Mouse (Mus musculus) stomach, postnatal 0 days (tissue): ENCODE measurements at regions not wholly inside any gene's neighbourhood (a gene's known extent, or its start where the extent isn't known, plus 50 kb on each side); places are given as distances from the start of the nearest gene placed in this dataset.
A peak's percentile ranks its signal among the peaks of the same experiment; 100 is the strongest.

ENCODE experiments used
- ATAC-seq: fragments of 200-750 bp; cut with Nextera tagmentation; 2 replicates; pipeline ENCODE4 v1.8.0; 2017; ENCODE audit not compliant: low FRiP score, low TSS enrichment
- DNase-seq: peaks from one replicate; pipeline ENCODE4 v3.0.0-alpha.2; 2016; ENCODE audit warnings: low spot score
- H3K27ac ChIP-seq: fragments of 300-500 bp; sonication (generic); replicated peaks from 2 replicates; pipeline ENCODE4 v1.5.1; 2014; ENCODE audit warnings: mild to moderate bottlenecking, control low read depth
- H3K27me3 ChIP-seq: fragments of 300-500 bp; sonication (generic); 2 replicates; pipeline ENCODE4 v1.6.1; 2014; ENCODE audit warnings: low read length; ENCODE audit not compliant: control insufficient read depth, insufficient read depth
- H3K36me3 ChIP-seq: fragments of 300-500 bp; sonication (generic); 2 replicates; pipeline ENCODE4 v1.6.1; 2014; ENCODE audit warnings: low read length, mixed read lengths; ENCODE audit not compliant: control insufficient read depth, insufficient read depth
- H3K4me1 ChIP-seq: fragments of 300-500 bp; sonication (generic); replicated peaks from 2 replicates; pipeline ENCODE4 v1.6.1; 2014; ENCODE audit warnings: antibody characterized with exemption; ENCODE audit not compliant: control insufficient read depth, insufficient read depth
- H3K4me2 ChIP-seq: fragments of 300-500 bp; sonication (generic); replicated peaks from 2 replicates; pipeline ENCODE4 v1.6.1; 2014; ENCODE audit warnings: low read depth, mild to moderate bottlenecking, control low read depth, moderate library complexity
- H3K4me3 ChIP-seq: fragments of 300-500 bp; sonication (generic); 2 replicates; pipeline ENCODE4 v1.5.1; 2014; ENCODE audit warnings: low read depth, low read length, control low read depth
- H3K9ac ChIP-seq: fragments of 300-500 bp; sonication (generic); 2 replicates; pipeline ENCODE4 v1.6.1; 2014; ENCODE audit warnings: mild to moderate bottlenecking, low read length, control low read depth, mixed read lengths
- H3K9me3 ChIP-seq: fragments of 300-500 bp; sonication (generic); 2 replicates; pipeline ENCODE4 v1.6.1; 2016; ENCODE audit warnings: low read length; ENCODE audit not compliant: control insufficient read depth
- CTCF ChIP-seq: IDR thresholded peaks from 2 replicates; pipeline ENCODE4 v1.5.1; 2016; ENCODE audit warnings: antibody characterized with exemption, low read depth, mild to moderate bottlenecking, moderate library complexity
- EP300 ChIP-seq: optimal IDR thresholded peaks from 2 replicates; pipeline ENCODE3; 2016; ENCODE audit warnings: antibody characterized with exemption
- whole genome bisulfite sequencing: fragments of 180-500 bp; shearing (Covaris S2); extraction: QIAGEN DNeasy Blood & Tissue Kit; methylation state at CpG from one replicate; pipeline ENCODE4 v1.1.7; 2014; 5-methylcytosine and 5-hydroxymethylcytosine counted together

DNA sequence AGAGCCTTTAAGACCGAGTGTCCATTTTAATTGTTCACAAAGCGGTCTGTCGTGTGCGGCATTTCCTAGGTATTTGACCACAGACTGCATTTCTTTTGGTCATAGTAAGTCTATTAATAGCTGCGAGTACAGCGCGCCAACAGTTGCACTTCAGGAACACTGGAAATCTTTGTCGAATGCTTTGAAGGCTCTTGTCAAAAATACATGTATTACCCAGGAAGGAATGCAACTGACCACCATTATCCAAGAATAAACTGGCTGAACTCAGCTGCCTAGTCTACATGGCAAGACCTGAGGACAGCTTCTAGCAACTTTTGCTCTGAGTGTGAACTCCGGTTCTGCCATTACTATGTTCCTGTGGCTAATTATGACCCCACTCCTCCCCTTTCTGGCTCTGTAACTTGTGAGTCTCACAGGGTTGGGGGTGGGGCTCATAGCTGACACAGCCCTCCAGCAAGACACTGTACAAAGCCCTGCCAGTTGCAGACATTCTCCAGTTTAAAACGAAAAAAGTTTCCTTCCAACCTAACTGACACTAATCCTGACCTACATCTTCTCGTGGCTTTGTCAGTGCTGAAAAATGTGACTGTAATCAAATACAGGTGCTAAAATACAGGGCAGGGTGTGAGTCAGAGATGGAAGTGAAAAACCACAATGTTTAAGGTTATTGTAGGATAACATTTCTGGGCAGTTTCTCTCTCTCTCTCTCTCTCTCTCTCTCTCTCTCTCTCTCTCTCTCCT lies 73.2 kb upstream of the Kif2a start:
- Histone ChIP-seq H3K4me2 (no peak overlapping the region; the same call in 1 of the 2 replicates), H3K36me3 (no peaks in the 10 kb centered on the region), H3K27me3 (no peaks in the 10 kb centered on the region), H3K9ac (no peak overlapping the region), H3K4me1 (no peaks in the 10 kb centered on the region), H3K9me3 (no peaks in the 10 kb centered on the region), H3K4me3 (no peak overlapping the region), H3K27ac (no peak overlapping the region)
- WGBS = 62% methylated on average over 11 of the region's 11 CpGs
- peak; percentile 59; the same call in 1 of the 2 replicates for ATAC-seq
- no peak for DNase-seq
- no peak for TF ChIP-seq CTCF
- TF ChIP-seq EP300 = no peak

DNA sequence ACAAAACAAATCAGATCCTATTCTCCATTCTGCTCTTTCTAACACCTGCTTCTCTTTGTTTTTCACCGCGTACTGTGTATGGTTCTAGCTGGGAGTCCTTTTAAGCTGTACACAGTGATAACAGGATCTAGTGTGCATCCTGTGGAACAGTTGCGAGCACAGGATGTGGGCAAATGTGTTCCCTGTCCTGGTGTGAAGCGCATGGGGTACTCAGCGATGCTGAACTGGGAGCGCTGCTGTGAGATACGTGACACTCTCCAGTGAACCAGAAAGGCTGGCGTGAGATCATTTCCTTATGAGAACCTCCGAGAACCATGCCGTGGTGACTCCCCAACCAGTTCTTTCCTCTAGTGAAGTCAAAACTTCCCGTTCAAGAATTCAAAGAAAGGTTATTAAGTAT lies 72.6 kb upstream of the Kif2a start:
- H3K4me3 ChIP-seq = no peak overlapping the region
- no peak overlapping the region for H3K27ac ChIP-seq
- no peak for TF ChIP-seq CTCF
- no peak for TF ChIP-seq EP300
- no peak overlapping the region for H3K9ac ChIP-seq
- no peaks in the 10 kb centered on the region for H3K9me3 ChIP-seq
- H3K4me2 ChIP-seq = no peak overlapping the region
- no peak for DNase-seq
- WGBS = 80% methylated on average over 11 of the region's 11 CpGs
- H3K4me1 ChIP-seq = no peaks in the 10 kb centered on the region
- no peaks in the 10 kb centered on the region for H3K36me3 ChIP-seq
- ATAC-seq = no peak
- no peaks in the 10 kb centered on the region for H3K27me3 ChIP-seq

GRCm38 (mm10) chr13:107093683-107094082 lies 71.8 kb upstream of the Kif2a start:
- Histone ChIP-seq H3K4me1 (no peaks in the 10 kb centered on the region), H3K9me3 (no peaks in the 10 kb centered on the region), H3K4me2 (no peak overlapping the region), H3K4me3 (no peak overlapping the region), H3K27me3 (no peaks in the 10 kb centered on the region), H3K36me3 (no peaks in the 10 kb centered on the region), H3K9ac (no peak overlapping the region), H3K27ac (no peak overlapping the region)
- 81% methylated on average over 2 of the region's 2 CpGs for WGBS
- ATAC-seq = no peak
- DNase-seq = no peak
- TF ChIP-seq EP300 (no peak), CTCF (no peak)

DNA sequence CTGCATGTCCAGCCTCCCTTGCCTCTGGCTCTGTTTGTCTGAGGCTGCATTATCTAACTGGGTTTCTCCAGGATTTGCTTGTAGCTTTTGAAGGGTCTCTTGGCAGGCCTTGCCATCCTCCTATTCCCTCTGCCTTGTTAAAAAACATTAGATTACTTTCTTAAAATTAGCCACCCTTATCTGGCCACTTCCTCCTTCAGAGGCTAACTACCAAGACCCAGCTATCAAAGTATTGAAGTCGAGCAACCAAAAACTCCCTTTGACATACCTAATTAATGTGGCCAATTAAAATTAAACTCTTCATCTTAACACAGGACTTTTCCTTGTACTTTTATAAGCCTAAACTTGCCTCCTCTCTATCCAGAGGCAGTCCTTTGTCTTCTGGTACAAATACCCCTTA lies 66.3 kb upstream of the Kif2a start:
- Histone ChIP-seq H3K27me3 (no peaks in the 10 kb centered on the region), H3K36me3 (no peaks in the 10 kb centered on the region), H3K4me2 (no peak overlapping the region), H3K9me3 (no peaks in the 10 kb centered on the region), H3K4me3 (no peak overlapping the region), H3K4me1 (no peaks in the 10 kb centered on the region), H3K9ac (no peak overlapping the region), H3K27ac (no peak overlapping the region)
- TF ChIP-seq EP300 = no peak
- TF ChIP-seq CTCF = no peak
- ATAC-seq (no peak), DNase-seq (no peak)
- 59% methylated on average over 1 of the region's 1 CpGs for WGBS

GRCm38 (mm10) chr13:107087355-107087754 lies 65.4 kb upstream of the Kif2a start:
- 62% methylated on average over 6 of the region's 6 CpGs for WGBS
- no peak overlapping the region for H3K4me3 ChIP-seq
- H3K9me3 ChIP-seq = no peaks in the 10 kb centered on the region
- no peak for DNase-seq
- no peak overlapping the region for H3K4me2 ChIP-seq
- no peaks in the 10 kb centered on the region for H3K4me1 ChIP-seq
- no peak for TF ChIP-seq CTCF
- TF ChIP-seq EP300 = no peak
- H3K36me3 ChIP-seq = no peaks in the 10 kb centered on the region
- H3K27me3 ChIP-seq = no peaks in the 10 kb centered on the region
- no peak overlapping the region for H3K9ac ChIP-seq
- no peak overlapping the region for H3K27ac ChIP-seq
- ATAC-seq = no peak

DNA sequence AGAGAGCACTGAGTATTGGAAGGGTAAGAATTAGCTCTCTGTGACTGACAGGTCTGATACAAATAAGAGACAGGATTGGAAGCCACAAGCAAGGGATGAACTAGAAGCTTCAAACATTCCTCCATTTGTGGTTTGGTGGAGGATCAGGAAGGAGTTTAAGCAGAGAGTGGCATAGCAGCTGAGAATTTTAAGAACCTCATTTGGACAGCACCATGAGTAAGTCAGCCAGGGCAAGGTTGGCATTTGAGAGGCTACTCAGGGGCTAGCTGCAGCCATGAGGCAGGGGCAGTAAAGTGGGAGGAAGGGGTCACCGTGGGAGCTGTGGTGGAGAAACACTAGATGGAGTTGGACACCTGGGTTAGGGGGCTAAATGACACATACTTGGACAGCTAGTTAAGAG lies 56.2 kb upstream of the Kif2a start:
- TF ChIP-seq EP300 (no peak), CTCF (no peak)
- no peak for DNase-seq

More for the DNA sequence above, 56.2 kb upstream of the Kif2a start:
- 94% methylated on average over 1 of the region's 1 CpGs for WGBS
- H3K4me2 ChIP-seq = no peak overlapping the region
- no peaks in the 10 kb centered on the region for H3K9me3 ChIP-seq
- no peak overlapping the region for H3K27ac ChIP-seq
- no peaks in the 10 kb centered on the region for H3K4me1 ChIP-seq
- no peak for ATAC-seq
- H3K9ac ChIP-seq = no peak overlapping the region
- H3K4me3 ChIP-seq = no peak overlapping the region
- H3K36me3 ChIP-seq = no peaks in the 10 kb centered on the region
- no peaks in the 10 kb centered on the region for H3K27me3 ChIP-seq
